Mouse (Mus musculus) erythroblast, embryonic 14.5 days (primary cell): ENCODE results near the gene Gpr3.

Source experiments
- GATA1 ChIP-seq: IDR thresholded peaks from 2 replicates; pipeline ENCODE4 v1.6.1; 2012; ENCODE audit warnings: low read length, inconsistent platforms, mixed read lengths
- TAL1 ChIP-seq: IDR thresholded peaks from 3 replicates; pipeline ENCODE4 v1.6.1; 2012; ENCODE audit warnings: low read length, inconsistent platforms, mixed read lengths

GRCm38 (mm10) chr4:133211751-133212561, at the start of gene Gpr3, which contains the start of gene Cd164l2:
- TF ChIP-seq TAL1 (no peak), GATA1 (no peak)
